Mouse (Mus musculus) kidney, embryonic 16.5 days (tissue): ENCODE data around the gene Grin2d. TPM values are rescaled to one million over a fixed set of nuclear protein-coding genes. Genes with fewer than 3 reads are reported as not detected.

Experiments used
- ATAC-seq: fragments of 200-750 bp; cut with Nextera tagmentation; 2 replicates; pipeline ENCODE4 v1.8.0; 2017; ENCODE audit warnings: moderate TSS enrichment; ENCODE audit not compliant: low FRiP score, low TSS enrichment
- H3K27ac ChIP-seq: fragments of 300-500 bp; sonication (generic); 2 replicates; pipeline ENCODE4 v1.5.1; 2014; ENCODE audit warnings: low read length
- H3K27me3 ChIP-seq: fragments of 300-500 bp; sonication (generic); 2 replicates; pipeline ENCODE4 v1.6.1; 2014; ENCODE audit warnings: low read length, control low read depth, mixed read lengths; ENCODE audit not compliant: insufficient read depth
- H3K36me3 ChIP-seq: fragments of 300-500 bp; sonication (generic); 2 replicates; pipeline ENCODE4 v1.6.1; 2014; ENCODE audit warnings: low read length, control low read depth, mixed read lengths; ENCODE audit not compliant: insufficient read depth
- H3K4me1 ChIP-seq: fragments of 300-500 bp; sonication (generic); 2 replicates; pipeline ENCODE4 v1.6.1; 2014; ENCODE audit warnings: low read length, control low read depth, mixed read lengths; ENCODE audit not compliant: insufficient read depth
- H3K4me2 ChIP-seq: fragments of 300-500 bp; sonication (generic); replicated peaks from 2 replicates; pipeline ENCODE4 v1.6.1; 2014; ENCODE audit warnings: low read depth, low read length
- H3K4me3 ChIP-seq: fragments of 300-500 bp; sonication (generic); 2 replicates; pipeline ENCODE4 v1.5.1; 2014; ENCODE audit warnings: mild to moderate bottlenecking, low read length
- H3K9ac ChIP-seq: fragments of 300-500 bp; sonication (generic); replicated peaks from 2 replicates; pipeline ENCODE4 v1.6.1; 2014; ENCODE audit warnings: low read length
- H3K9me3 ChIP-seq: fragments of 300-500 bp; sonication (generic); 2 replicates; pipeline ENCODE4 v1.6.1; 2016; ENCODE audit warnings: low read length, control low read depth
- WGBS: fragments of 180-500 bp; shearing (Covaris S2); extraction: QIAGEN DNeasy Blood & Tissue Kit; methylation state at CpG from one replicate; pipeline ENCODE4 v1.1.7; 2014; 5-methylcytosine and 5-hydroxymethylcytosine counted together
- polyA plus RNA-seq: library from polyadenylated mRNA; unstranded; fragments of >200 nt; fragmentation: Nextera tagmentation; extraction: Ambion mirVana; gene quantifications from 2 replicates; pipeline ENCODE4 v1.2.1, GENCODE M21; 2015

Gene Grin2d
- polyA plus RNA-seq, 1 experiment from 2014 or later = 0.25 TPM

DNA sequence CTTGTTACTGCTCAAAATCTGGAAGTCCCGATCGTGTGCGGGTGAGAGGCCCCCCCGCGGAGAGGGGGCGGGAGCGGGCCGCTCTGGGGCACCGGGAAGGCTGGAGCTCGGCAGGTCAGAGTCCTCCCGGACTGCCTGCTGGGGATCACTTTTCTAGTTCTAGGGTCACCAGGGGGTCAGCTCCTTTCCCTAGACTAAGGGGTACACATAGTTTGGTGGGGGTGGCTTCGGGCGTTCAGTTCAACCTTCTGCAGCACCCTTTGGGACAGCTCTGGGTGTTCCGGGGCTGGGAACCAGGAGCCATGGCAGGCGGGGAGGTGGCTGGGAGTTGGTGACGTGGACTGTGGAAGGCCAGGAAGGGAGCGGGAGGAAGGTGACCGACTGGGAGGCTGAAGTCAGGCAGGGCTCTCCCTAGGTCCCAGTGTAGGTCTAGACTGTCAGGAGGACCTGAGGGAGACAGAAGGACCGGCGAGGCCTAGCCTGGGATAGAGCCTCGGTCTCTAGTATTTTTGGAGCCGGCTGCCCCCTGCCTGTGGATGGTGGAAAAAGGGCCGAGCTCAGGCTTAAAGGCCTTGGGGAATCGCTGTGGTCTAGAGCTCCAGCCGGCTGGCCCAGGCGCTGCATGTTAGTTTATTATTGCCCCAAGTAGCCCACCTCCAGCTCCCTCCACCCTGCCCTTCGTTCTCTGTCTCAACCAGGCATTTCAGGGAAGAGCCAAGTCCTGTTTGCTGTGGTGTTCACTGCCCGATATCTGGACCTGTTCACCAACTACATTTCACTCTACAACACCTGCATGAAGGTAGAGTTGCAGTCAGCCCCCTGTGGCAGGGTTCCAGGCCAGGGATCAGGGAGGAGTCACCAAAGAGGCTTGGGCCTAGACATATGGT is 4.9 kb downstream of the Grin2d start:
- Histone ChIP-seq H3K27ac (peak overlapping the region; percentile 96), H3K4me2 (peak overlapping the region; percentile 87), H3K9ac (peak overlapping the region; percentile 99), H3K27me3 (peaks cover 31% of the 10 kb centered on the region), H3K4me1 (peaks cover 34% of the 10 kb centered on the region), H3K4me3 (peak overlapping the region; percentile 96), H3K36me3 (peaks cover 39% of the 10 kb centered on the region), H3K9me3 (no peaks in the 10 kb centered on the region)
- ATAC-seq = peak; percentile 69
- WGBS = under 1% methylated on average over 27 of the region's 28 CpGs

DNA sequence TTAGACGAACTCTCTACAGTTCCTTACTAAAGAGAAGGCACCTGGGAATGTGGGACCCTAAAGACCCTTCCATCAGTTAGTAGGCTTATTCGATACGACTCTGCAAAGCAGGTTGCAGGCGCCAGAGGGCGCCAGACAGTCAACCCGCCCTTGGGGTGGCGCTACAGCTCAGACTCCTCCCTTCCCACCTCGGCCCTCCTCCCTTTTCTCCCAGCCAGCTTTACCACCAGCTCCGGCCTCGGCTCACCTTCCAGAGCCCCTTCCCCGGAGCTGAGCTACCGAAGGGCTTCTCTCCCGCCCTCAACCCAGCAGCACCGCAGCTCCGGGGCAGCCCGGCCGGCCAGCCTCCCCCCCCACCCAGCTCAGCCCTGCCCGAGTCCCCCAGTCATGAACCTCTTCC is 5.6 kb downstream of the Grin2d start, which contains the start of gene Kdelr1:
Gene Kdelr1 (plus strand): TSS at position 149 of the 400 bp plus-strand sequence.
- peak within 1 kb of the TSS; percentile 87 for H3K4me2 ChIP-seq
- under 1% methylated on average over 18 of the region's 18 CpGs for WGBS
- H3K27me3 ChIP-seq = peaks cover 38% of the 10 kb centered on the region
- H3K9me3 ChIP-seq = no peaks in the 10 kb centered on the region
- peak within 1 kb of the TSS; percentile 99 for H3K9ac ChIP-seq
- peak within 1 kb of the TSS; percentile 96 for H3K4me3 ChIP-seq
- peak within 1 kb of the TSS; percentile 96 for H3K27ac ChIP-seq
- peaks cover 35% of the 10 kb centered on the region for H3K36me3 ChIP-seq
- ATAC-seq = peak; percentile 80
- peaks cover 39% of the 10 kb centered on the region for H3K4me1 ChIP-seq

DNA sequence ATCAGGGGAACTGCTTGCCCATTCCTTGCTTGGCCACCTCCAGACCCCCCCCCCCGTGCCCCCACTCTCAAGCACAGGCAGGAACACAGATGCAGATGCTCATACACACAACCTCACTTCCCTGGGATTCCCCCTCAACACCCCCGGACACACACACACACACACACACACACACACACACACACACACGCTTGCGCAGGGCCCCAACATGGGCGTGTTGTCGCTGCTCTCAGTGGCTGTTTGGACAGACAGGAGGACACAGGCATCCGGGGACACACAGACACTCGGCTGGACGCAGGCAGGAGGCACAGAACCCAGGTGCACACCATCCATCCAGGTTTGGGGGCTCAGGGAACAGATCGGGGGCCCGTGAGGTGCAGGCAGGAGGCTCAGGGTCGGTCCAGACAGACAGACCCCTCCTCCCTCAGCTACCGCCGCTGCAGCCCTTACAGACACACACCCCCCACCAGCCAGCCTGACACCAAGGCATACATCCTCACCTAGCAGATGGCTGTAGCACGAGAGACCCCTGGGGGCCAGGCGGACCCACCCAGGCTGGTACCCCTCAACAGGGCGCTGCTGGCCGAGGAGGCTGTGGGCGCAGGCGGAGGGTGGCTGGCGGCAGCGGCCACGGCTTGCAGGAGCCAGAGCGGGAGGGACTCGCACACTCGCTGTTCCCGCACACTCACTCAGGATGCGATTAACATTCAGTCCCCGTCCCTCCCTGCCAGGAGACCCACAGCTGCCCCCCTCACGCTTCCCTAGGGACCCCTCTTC is 7.7 kb downstream of the Grin2d start:
- Histone ChIP-seq H3K4me2 (peak overlapping the region; percentile 51), H3K9me3 (no peaks in the 10 kb centered on the region), H3K27me3 (peaks cover 45% of the 10 kb centered on the region), H3K36me3 (peaks cover 14% of the 10 kb centered on the region), H3K27ac (no peak overlapping the region), H3K4me3 (peak overlapping the region; percentile 36), H3K4me1 (peaks cover 49% of the 10 kb centered on the region), H3K9ac (peak overlapping the region; percentile 51)
- 3% methylated on average over 30 of the region's 30 CpGs for WGBS
- ATAC-seq = no peak

DNA sequence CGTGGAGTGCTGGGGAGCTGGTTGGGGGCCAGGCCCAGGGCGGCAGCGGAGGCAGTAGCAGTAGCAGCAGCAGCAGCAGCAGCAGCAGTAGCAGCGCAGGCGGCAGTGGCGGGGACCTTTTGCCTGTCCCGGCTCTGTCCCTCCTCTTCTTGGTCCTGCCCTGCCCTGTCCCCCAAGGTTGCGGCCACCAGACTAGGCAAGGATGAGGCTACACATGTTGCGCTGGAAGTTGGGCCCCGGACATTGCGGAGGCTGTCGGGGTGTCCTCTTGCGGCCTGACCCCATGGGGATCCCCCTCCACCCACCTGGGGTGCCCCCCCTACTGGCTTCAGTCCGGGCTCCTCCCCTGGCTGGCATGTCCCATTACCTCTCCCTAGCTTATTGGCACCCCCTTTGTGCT is 8.4 kb downstream of the Grin2d start:
- H3K4me1 ChIP-seq = peaks cover 47% of the 10 kb centered on the region
- WGBS = 6% methylated on average over 14 of the region's 14 CpGs
- H3K4me3 ChIP-seq = peak overlapping the region; percentile 36
- no peaks in the 10 kb centered on the region for H3K9me3 ChIP-seq
- peak overlapping the region; percentile 28; the same call in 1 of the 2 replicates for H3K9ac ChIP-seq
- ATAC-seq = no peak
- H3K4me2 ChIP-seq = peak overlapping the region; percentile 51
- peaks cover 9% of the 10 kb centered on the region for H3K36me3 ChIP-seq
- H3K27me3 ChIP-seq = peaks cover 45% of the 10 kb centered on the region
- no peak overlapping the region for H3K27ac ChIP-seq

DNA sequence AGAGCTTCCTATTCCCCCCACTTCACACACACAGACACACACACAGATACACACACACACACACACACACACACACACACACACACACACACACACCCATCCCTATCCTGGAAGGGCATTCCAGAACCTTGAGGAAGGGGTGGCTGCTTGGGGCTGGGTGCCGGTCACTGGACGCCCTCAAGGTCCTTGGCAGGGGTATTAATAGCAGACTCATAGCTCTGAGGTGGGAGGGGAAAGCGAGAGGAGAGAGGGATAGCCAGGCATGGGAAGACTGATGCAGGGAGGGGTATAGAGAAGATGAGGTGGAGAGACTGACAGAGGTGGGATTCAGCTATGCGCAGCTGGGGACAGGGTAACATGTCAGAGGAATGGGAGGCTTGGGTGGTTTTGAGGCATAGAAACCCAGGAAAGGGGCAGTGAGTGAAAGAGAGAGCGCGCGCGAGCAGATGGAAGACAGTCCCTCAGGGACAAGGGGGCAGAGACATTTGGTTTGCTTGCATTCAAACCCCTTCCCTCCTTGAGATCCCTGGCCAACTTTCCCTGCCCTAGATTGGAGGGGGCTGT is 9.0 kb downstream of the Grin2d start:
- Histone ChIP-seq H3K4me1 (peaks cover 41% of the 10 kb centered on the region), H3K4me2 (peak overlapping the region; percentile 51), H3K27ac (no peak overlapping the region), H3K9ac (peak overlapping the region; percentile 28; the same call in 1 of the 2 replicates), H3K9me3 (no peaks in the 10 kb centered on the region), H3K4me3 (no peak overlapping the region), H3K27me3 (peaks cover 45% of the 10 kb centered on the region), H3K36me3 (peaks cover 3% of the 10 kb centered on the region; the same call in 1 of the 2 replicates)
- WGBS = 13% methylated on average over 8 of the region's 8 CpGs
- ATAC-seq = no peak

DNA sequence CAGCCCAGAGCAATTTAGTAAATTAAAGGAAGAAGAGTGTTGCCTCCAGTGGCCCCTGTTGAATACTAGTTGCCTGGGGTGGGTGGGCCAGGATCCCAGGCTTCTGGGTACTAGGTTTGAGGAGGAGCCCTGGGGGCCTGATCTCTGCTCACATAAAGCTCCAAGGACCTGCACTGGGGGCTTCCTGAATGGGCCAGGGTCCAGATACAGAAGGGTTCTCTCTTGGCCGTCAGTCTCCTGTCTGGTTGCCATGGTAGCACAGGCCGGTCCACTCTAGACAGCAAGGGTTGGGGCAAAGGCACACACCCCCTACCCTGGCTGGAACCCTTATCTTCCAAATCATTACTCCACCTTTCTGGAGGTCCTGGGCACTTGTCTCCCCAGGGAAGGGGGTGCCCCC is 10.3 kb downstream of the Grin2d start:
- peaks cover 45% of the 10 kb centered on the region for H3K27me3 ChIP-seq
- peaks cover 34% of the 10 kb centered on the region for H3K4me1 ChIP-seq
- H3K36me3 ChIP-seq = no peaks in the 10 kb centered on the region
- no peak overlapping the region for H3K9ac ChIP-seq
- H3K4me2 ChIP-seq = no peak overlapping the region
- ATAC-seq = no peak
- 37% methylated on average over 2 of the region's 2 CpGs for WGBS
- H3K27ac ChIP-seq = no peak overlapping the region
- no peaks in the 10 kb centered on the region for H3K9me3 ChIP-seq
- no peak overlapping the region for H3K4me3 ChIP-seq

DNA sequence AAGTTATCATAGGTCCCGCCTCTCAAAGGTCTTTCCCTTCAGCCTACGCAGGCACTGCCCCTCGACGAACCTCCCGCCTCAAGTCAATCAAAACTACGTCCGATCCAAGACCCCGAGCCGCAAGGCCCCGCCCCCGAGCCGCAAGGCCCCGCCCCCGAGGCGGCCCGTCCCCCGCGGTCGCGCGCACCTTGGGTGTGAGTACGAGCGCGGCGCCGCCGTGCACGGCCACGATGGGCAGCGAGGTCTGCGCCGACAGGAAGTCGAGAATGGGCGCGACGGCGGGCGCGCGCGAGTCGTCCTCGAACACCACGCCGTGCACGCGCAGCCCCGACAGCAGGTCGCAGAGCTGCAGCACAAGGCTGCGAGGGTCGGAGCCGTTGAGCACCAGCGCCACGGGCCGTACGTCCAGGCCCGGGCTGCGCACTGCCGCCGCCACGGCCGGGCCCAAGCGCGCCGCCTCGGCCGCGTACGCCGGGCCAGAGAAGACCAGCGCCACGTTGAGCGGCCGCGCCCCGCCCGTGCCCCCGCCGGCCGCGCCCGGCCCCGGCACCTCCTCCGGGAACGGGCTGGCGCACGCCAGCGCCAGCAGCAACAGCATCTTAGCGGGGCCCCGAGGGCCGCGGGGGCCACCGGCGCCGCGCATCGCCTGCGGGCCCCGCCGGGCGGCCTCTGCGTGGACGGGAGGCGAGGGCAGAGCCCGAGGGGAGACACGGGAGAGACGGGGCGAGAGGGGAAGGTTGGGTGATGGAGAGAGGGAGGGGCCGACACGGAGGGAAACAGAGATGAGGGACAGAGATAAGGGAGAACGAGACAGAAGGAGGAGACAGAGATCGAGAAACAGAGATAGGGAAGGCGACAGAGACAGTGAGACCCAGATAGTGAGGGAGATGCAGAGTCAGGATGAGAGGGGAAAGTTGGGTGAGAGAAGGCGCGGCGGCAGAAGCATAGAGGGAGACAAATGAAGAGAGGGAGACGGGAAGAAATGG is 12.0 kb downstream of the Grin2d start:
- H3K9me3 ChIP-seq = no peaks in the 10 kb centered on the region
- H3K4me1 ChIP-seq = peaks cover 34% of the 10 kb centered on the region
- no peaks in the 10 kb centered on the region for H3K36me3 ChIP-seq
- H3K27ac ChIP-seq = peak overlapping the region; percentile 46; the same call in 1 of the 2 replicates
- peak; percentile 69 for ATAC-seq
- peak overlapping the region; percentile 61 for H3K4me3 ChIP-seq
- H3K27me3 ChIP-seq = peaks cover 39% of the 10 kb centered on the region
- WGBS = 1% methylated on average over 96 of the region's 117 CpGs
- peak overlapping the region; percentile 76 for H3K4me2 ChIP-seq
- peak overlapping the region; percentile 74 for H3K9ac ChIP-seq

DNA sequence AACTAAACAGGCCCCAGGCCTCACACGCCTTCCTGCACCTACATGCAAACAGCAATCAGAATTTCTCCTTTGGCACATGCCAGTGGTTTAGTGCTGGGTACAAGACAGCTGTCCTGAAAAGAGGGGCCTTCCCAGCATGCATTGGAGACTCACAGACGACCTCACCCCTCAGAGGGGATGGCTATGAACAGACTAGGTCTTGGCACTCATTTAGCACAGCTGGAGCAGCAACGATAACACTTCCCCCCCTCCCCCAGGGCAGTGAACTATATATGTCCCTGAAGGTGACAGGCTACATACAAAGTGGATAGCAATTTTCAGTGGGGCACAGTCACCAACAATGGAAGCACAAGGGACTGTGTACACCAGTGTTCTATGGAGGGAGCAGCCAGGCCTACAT is 13.7 kb downstream of the Grin2d start:
- Histone ChIP-seq H3K36me3 (no peaks in the 10 kb centered on the region), H3K9ac (no peak overlapping the region), H3K27me3 (peaks cover 25% of the 10 kb centered on the region), H3K27ac (no peak overlapping the region), H3K9me3 (no peaks in the 10 kb centered on the region), H3K4me2 (no peak overlapping the region), H3K4me3 (no peak overlapping the region), H3K4me1 (peaks cover 20% of the 10 kb centered on the region)
- 69% methylated on average over 3 of the region's 3 CpGs for WGBS
- ATAC-seq = no peak

DNA sequence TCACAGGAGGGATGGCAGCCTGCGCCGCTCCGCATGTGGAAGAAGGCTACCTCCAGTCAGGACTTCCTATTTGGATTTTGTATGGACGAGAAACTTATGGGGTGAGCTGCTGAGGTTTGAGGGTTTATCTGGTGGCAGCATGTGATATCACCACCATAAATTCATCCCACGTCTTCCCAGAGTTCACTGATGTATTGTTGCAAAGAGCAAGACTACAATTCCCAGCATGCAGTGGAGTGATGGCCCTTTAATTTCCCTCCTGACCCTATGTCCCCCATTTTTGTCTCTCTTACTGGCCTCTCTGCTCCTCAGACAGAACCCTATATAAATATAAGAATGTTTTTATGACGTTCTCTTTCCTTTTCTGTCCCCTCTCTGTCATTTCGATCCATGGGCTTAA is 15.4 kb downstream of the Grin2d start:
- H3K9ac ChIP-seq = no peak overlapping the region
- H3K9me3 ChIP-seq = no peaks in the 10 kb centered on the region
- no peak overlapping the region for H3K4me2 ChIP-seq
- 84% methylated on average over 7 of the region's 7 CpGs for WGBS
- H3K27ac ChIP-seq = no peak overlapping the region
- no peak for ATAC-seq
- peaks cover 14% of the 10 kb centered on the region for H3K27me3 ChIP-seq
- no peaks in the 10 kb centered on the region for H3K36me3 ChIP-seq
- no peak overlapping the region for H3K4me3 ChIP-seq
- H3K4me1 ChIP-seq = peaks cover 16% of the 10 kb centered on the region
